Mouse (Mus musculus): ENCODE data around the gene Mmp9. TPM values are rescaled to one million over a fixed set of nuclear protein-coding genes. Genes with fewer than 3 reads are reported as not detected.

The Mmp9 gene
- polyA plus RNA-seq, 1 experiment from 2014 or later, result 1.4 TPM

DNA sequence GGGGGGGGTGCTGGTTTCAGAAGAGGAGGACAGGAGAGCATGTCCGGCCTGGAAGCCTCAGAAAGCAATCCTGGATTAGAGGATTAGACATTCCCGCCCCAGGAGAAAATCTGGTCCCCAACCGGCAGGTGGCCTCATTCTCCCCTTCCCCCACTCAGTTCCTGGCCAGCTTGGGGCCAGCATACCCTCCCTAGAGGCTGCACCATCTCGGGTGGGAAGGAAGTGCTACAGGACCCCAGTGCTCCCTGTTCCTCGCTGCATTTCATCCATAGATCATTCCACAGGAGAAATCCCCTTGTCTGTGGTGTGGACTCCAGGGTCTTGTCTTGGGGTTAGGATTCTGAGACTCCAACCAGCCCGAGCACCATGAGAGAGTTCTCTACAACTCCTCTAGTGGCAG lies 26.6 kb downstream of the Mmp9 start:
- WGBS, result 14% methylated on average over 6 of the region's 6 CpGs
- Histone ChIP-seq H3K36me3 (ENCODE audit: control insufficient read depth, insufficient read depth, low read length) (no peaks in the 10 kb centered on the region), H3K9me3 (ENCODE audit: control insufficient read depth, low read length) (no peaks in the 10 kb centered on the region), H3K4me3 (ENCODE audit: low read length) (no peak overlapping the region), H3K9ac (ENCODE audit: low read depth, low read length) (no peak overlapping the region), H3K4me1 (ENCODE audit: control insufficient read depth, insufficient read depth, low read length) (peaks cover 13% of the 10 kb centered on the region), H3K27me3 (ENCODE audit: control insufficient read depth, insufficient read depth, low read length) (peaks cover 58% of the 10 kb centered on the region), H3K4me2 (replicated peaks; ENCODE audit: low read depth, low read length) (no peak overlapping the region), H3K27ac (ENCODE audit: low read depth, low read length) (no peak overlapping the region)
- no peak for ATAC-seq (ENCODE audit: low FRiP score, low TSS enrichment)

DNA sequence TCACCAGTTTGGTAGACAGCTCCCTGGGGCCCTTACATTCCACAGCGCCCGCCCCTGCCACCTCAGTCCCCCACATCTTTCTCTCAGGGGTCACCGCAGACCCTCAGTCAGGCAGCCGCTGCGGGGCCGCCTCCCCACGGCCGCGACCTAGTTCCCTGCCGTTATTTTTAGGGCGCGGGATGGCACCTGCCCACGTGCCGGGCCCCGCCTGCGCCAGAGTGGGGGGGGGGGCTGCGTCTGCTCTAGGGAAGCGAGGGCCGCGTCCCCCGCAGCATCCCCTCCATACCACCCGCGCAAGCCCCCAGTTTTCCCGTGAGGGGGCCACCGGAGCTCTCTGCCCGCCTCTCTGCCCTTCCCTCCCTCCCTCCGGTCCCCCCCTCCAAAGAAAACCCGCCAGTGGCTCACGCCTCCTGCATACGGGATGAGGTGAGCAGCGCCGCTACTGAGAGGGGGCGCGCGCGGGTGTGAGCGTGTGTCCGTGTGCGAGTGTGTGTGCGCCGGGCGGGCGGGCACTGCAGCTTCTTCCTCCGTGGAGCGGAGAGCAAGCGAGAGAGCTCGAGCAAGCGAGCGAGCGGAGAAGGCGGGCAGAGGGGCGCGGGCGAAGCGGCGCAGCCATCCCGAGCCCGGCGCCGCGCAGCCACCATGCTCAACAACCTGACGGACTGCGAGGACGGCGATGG lies 27.3 kb downstream of the Mmp9 start:
- WGBS, result 2% methylated on average over 54 of the region's 65 CpGs
- H3K4me2 ChIP-seq (replicated peaks; ENCODE audit: low read depth, low read length), result peak overlapping the region; percentile 56
- no peaks in the 10 kb centered on the region for H3K36me3 ChIP-seq (ENCODE audit: control insufficient read depth, insufficient read depth, low read length)
- no peak overlapping the region for H3K9ac ChIP-seq (ENCODE audit: low read depth, low read length)
- peaks cover 64% of the 10 kb centered on the region for H3K27me3 ChIP-seq (ENCODE audit: control insufficient read depth, insufficient read depth, low read length)
- H3K4me3 ChIP-seq (ENCODE audit: low read length), result peak overlapping the region; percentile 35
- no peaks in the 10 kb centered on the region for H3K9me3 ChIP-seq (ENCODE audit: control insufficient read depth, low read length)
- H3K27ac ChIP-seq (ENCODE audit: low read depth, low read length), result no peak overlapping the region
- H3K4me1 ChIP-seq (ENCODE audit: control insufficient read depth, insufficient read depth, low read length), result peaks cover 13% of the 10 kb centered on the region
- ATAC-seq (ENCODE audit: low FRiP score, low TSS enrichment), result 0 out of 2 replicates have a peak, but pooled peaks have one; percentile 24

DNA sequence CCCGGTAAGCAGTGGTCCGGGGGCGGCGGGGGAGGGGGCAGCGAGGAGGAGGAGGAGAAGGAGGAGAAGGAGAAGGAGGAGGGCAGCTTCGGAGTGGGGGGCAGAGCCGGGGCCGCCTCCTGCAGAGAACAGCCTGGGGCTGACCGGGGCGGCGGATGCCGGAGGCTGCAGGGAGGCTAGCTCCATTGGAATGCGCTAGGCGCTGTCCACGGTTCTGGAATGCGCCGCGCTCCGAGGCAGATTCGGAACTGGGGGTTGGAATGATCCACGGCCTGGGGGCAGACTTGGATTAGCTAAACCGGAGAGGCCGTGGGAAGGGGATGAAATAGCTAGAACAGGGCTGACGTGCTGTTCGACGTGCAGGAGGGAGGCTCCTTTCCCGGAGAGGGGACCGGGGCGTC lies 27.9 kb downstream of the Mmp9 start:
- WGBS, result under 1% methylated on average over 27 of the region's 29 CpGs
- ATAC-seq (ENCODE audit: low FRiP score, low TSS enrichment), result peak; percentile 86
- peaks cover 13% of the 10 kb centered on the region for H3K4me1 ChIP-seq (ENCODE audit: control insufficient read depth, insufficient read depth, low read length)
- no peak overlapping the region for H3K27ac ChIP-seq (ENCODE audit: low read depth, low read length)
- H3K4me3 ChIP-seq (ENCODE audit: low read length), result peak overlapping the region; percentile 35
- H3K9ac ChIP-seq (ENCODE audit: low read depth, low read length), result no peak overlapping the region
- no peaks in the 10 kb centered on the region for H3K36me3 ChIP-seq (ENCODE audit: control insufficient read depth, insufficient read depth, low read length)
- peak overlapping the region; percentile 56 for H3K4me2 ChIP-seq (replicated peaks; ENCODE audit: low read depth, low read length)
- H3K27me3 ChIP-seq (ENCODE audit: control insufficient read depth, insufficient read depth, low read length), result peaks cover 65% of the 10 kb centered on the region
- no peaks in the 10 kb centered on the region for H3K9me3 ChIP-seq (ENCODE audit: control insufficient read depth, low read length)

DNA sequence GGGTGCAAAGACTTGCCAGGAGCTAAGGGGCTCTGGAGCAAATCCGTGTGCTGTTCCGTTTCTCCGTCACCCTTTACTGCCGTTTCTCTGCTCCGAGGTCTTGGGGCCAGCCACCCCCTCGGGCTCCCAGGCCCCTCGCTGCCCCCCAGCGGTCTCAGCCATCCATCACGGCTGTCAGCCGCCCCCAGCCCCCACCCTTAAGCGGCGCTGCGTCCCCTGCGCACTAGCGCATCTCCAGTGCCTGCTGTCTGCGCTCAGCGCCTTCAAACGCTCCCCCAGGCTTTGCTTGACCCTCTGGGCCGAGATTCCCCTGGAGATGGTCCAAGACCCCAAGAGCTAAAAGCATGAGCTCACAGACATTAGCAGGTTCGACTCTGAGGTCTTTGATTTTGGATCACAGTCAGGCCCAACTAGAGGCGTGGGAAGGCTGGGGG lies 28.8 kb downstream of the Mmp9 start:
- Histone ChIP-seq H3K4me3 (ENCODE audit: low read length) (no peak overlapping the region), H3K36me3 (ENCODE audit: control insufficient read depth, insufficient read depth, low read length) (no peaks in the 10 kb centered on the region), H3K4me2 (replicated peaks; ENCODE audit: low read depth, low read length) (no peak overlapping the region), H3K4me1 (ENCODE audit: control insufficient read depth, insufficient read depth, low read length) (peaks cover 13% of the 10 kb centered on the region), H3K9me3 (ENCODE audit: control insufficient read depth, low read length) (no peaks in the 10 kb centered on the region), H3K27ac (ENCODE audit: low read depth, low read length) (no peak overlapping the region), H3K9ac (ENCODE audit: low read depth, low read length) (no peak overlapping the region), H3K27me3 (ENCODE audit: control insufficient read depth, insufficient read depth, low read length) (peaks cover 65% of the 10 kb centered on the region)
- 1% methylated on average over 21 of the region's 21 CpGs for WGBS
- ATAC-seq (ENCODE audit: low FRiP score, low TSS enrichment), result no peak

DNA sequence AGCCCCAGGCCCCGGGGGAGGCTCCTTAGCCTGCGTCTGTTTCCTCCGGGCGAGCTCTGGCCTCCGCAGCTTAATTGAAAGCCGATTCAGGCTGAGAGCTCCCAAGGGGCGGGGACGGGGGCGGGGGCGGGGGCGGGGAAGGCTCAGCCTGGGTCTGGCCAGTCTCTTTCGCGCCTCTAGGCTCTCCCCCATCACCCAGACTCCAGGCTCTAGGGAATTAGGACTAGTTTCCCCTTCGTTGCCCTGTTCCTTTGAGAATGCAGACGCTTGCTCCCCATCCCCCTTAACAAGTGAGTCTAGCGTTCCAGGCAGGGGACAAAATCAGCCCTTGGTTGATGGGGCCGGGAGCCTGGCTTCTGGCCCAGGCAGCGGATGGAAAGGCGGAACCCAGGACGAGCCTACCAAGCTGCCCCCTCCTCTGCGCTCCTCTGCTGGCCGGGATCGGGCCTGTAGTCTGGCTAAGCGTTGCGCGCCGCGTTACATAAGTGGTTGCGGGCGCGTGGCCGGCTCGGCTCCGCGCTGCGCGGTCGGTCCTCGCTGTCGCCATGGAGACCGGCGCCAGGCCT lies 30.1 kb downstream of the Mmp9 start:
- peak overlapping the region; percentile 29 for H3K4me2 ChIP-seq (replicated peaks; ENCODE audit: low read depth, low read length)
- H3K27ac ChIP-seq (ENCODE audit: low read depth, low read length), result no peak overlapping the region
- no peaks in the 10 kb centered on the region for H3K36me3 ChIP-seq (ENCODE audit: control insufficient read depth, insufficient read depth, low read length)
- under 1% methylated on average over 42 of the region's 42 CpGs for WGBS
- H3K9ac ChIP-seq (ENCODE audit: low read depth, low read length), result no peak overlapping the region
- peaks cover 65% of the 10 kb centered on the region for H3K27me3 ChIP-seq (ENCODE audit: control insufficient read depth, insufficient read depth, low read length)
- ATAC-seq (ENCODE audit: low FRiP score, low TSS enrichment), result no peak
- no peaks in the 10 kb centered on the region for H3K9me3 ChIP-seq (ENCODE audit: control insufficient read depth, low read length)
- peak overlapping the region; percentile 18; the same call in 1 of the 2 replicates for H3K4me3 ChIP-seq (ENCODE audit: low read length)
- H3K4me1 ChIP-seq (ENCODE audit: control insufficient read depth, insufficient read depth, low read length), result peaks cover 13% of the 10 kb centered on the region

DNA sequence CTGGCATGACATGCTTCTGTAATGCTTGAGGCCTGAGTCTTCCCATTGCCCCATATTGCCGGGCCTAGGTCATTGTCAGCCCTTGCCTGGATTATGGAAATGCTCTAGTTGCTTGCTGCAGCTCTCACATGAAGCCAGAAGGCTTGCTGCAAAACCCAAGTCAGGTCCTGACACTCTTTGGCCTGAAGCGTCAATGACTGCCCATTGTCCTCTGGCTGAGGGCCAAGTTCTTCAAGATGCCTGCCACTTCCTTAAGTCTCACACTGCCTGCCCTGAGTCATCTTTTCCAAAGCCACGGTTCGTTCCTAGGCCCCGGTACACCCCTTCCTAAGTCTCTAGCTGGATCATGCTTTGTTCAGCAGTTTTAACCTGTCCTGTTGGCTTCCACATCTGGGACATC lies 32.1 kb downstream of the Mmp9 start:
- Histone ChIP-seq H3K4me3 (ENCODE audit: low read length) (no peak overlapping the region), H3K27ac (ENCODE audit: low read depth, low read length) (no peak overlapping the region), H3K4me1 (ENCODE audit: control insufficient read depth, insufficient read depth, low read length) (peaks cover 13% of the 10 kb centered on the region), H3K27me3 (ENCODE audit: control insufficient read depth, insufficient read depth, low read length) (peaks cover 53% of the 10 kb centered on the region), H3K36me3 (ENCODE audit: control insufficient read depth, insufficient read depth, low read length) (no peaks in the 10 kb centered on the region), H3K9me3 (ENCODE audit: control insufficient read depth, low read length) (no peaks in the 10 kb centered on the region), H3K9ac (ENCODE audit: low read depth, low read length) (no peak overlapping the region), H3K4me2 (replicated peaks; ENCODE audit: low read depth, low read length) (no peak overlapping the region)
- no peak for ATAC-seq (ENCODE audit: low FRiP score, low TSS enrichment)
- 76% methylated on average over 5 of the region's 5 CpGs for WGBS

DNA sequence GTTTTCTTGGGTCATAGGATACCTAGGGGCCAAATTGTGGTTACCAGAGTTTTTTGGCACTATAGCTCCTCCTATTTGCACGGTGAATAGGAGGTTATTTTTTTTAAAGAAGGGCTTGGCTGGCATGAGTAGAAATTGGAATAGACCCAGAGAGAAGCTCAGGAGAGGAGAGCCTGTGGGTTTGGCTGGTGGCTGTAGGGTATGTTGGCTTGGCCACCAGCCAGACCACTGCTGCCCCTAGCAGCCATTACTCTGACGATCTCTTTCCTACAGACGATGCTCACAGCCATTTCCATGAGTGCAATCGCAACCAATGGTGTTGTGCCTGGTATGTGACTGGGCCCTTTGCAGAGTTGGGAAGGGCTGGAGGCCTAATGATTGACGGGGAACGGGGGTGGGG lies 35.0 kb downstream of the Mmp9 start:
- no peak for ATAC-seq (ENCODE audit: low FRiP score, low TSS enrichment)
- no peaks in the 10 kb centered on the region for H3K9me3 ChIP-seq (ENCODE audit: control insufficient read depth, low read length)
- no peaks in the 10 kb centered on the region for H3K36me3 ChIP-seq (ENCODE audit: control insufficient read depth, insufficient read depth, low read length)
- H3K9ac ChIP-seq (ENCODE audit: low read depth, low read length), result no peak overlapping the region
- H3K4me3 ChIP-seq (ENCODE audit: low read length), result no peak overlapping the region
- H3K4me1 ChIP-seq (ENCODE audit: control insufficient read depth, insufficient read depth, low read length), result 0 out of 2 replicates have a peak, but pooled peaks cover 5% of the 10 kb centered on the region
- WGBS, result 84% methylated on average over 6 of the region's 6 CpGs
- H3K4me2 ChIP-seq (replicated peaks; ENCODE audit: low read depth, low read length), result no peak overlapping the region
- no peak overlapping the region for H3K27ac ChIP-seq (ENCODE audit: low read depth, low read length)
- peaks cover 23% of the 10 kb centered on the region for H3K27me3 ChIP-seq (ENCODE audit: control insufficient read depth, insufficient read depth, low read length)

DNA sequence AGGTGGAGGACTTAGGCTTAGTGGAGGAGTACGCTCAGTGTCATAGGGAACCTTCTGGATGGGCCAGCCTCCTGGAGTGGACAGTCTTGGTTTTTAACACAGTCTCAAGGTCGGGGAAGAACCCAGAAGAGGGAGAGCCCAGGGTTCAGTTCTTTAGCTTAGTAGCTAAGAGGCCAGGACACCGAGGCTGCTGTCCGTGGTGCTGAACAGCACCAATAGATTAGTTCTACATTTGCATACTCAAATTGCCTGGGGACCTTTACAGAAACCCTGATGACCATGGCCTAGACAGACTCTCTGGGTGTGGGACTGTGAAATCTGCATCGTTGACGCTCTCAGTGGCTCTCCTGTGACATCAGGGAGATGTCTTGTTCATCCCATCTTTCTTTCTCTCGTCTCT lies 39.2 kb downstream of the Mmp9 start:
- Histone ChIP-seq H3K27me3 (ENCODE audit: control insufficient read depth, insufficient read depth, low read length) (no peaks in the 10 kb centered on the region), H3K27ac (ENCODE audit: low read depth, low read length) (no peak overlapping the region), H3K9ac (ENCODE audit: low read depth, low read length) (no peak overlapping the region), H3K36me3 (ENCODE audit: control insufficient read depth, insufficient read depth, low read length) (no peaks in the 10 kb centered on the region), H3K4me1 (ENCODE audit: control insufficient read depth, insufficient read depth, low read length) (no peaks in the 10 kb centered on the region), H3K4me3 (ENCODE audit: low read length) (no peak overlapping the region), H3K9me3 (ENCODE audit: control insufficient read depth, low read length) (no peaks in the 10 kb centered on the region), H3K4me2 (replicated peaks; ENCODE audit: low read depth, low read length) (no peak overlapping the region)
- WGBS, result 26% methylated on average over 7 of the region's 7 CpGs
- ATAC-seq (ENCODE audit: low FRiP score, low TSS enrichment), result no peak

DNA sequence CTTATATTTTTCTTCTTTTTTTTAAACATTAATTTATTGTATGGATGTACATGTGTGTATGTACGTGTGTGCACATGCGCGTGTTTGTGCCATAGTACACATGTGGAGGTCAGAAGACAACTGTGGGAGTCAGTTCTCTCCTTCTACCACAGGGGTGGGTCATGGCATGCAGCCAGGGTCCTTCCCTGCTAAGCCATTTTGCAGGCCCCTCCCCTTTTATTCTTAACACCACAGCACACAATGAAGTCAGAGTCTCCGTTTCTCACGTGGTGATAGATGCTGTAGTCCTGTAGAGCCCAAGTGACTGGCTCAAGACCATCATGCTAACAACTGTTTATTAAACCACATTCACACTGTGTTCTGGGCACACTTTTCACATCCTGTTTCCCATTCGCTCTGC lies 45.4 kb downstream of the Mmp9 start:
- Histone ChIP-seq H3K9ac (ENCODE audit: low read depth, low read length) (no peak overlapping the region), H3K4me1 (ENCODE audit: control insufficient read depth, insufficient read depth, low read length) (no peaks in the 10 kb centered on the region), H3K27me3 (ENCODE audit: control insufficient read depth, insufficient read depth, low read length) (no peaks in the 10 kb centered on the region), H3K36me3 (ENCODE audit: control insufficient read depth, insufficient read depth, low read length) (no peaks in the 10 kb centered on the region), H3K4me3 (ENCODE audit: low read length) (no peak overlapping the region), H3K27ac (ENCODE audit: low read depth, low read length) (no peak overlapping the region), H3K4me2 (replicated peaks; ENCODE audit: low read depth, low read length) (no peak overlapping the region), H3K9me3 (ENCODE audit: control insufficient read depth, low read length) (no peaks in the 10 kb centered on the region)
- WGBS, result 83% methylated on average over 6 of the region's 6 CpGs
- no peak for ATAC-seq (ENCODE audit: low FRiP score, low TSS enrichment)
